Mouse (Mus musculus) megakaryocyte, embryonic 14.5 days (primary cell): ENCODE measurements around the gene Siglec1.

Source experiments
- FLI1 ChIP-seq: IDR thresholded peaks from 2 replicates; pipeline ENCODE4 v1.6.1; 2012; ENCODE audit warnings: low read length, inconsistent platforms, mixed read lengths
- GATA1 ChIP-seq: IDR thresholded peaks from 3 replicates; pipeline ENCODE4 v1.6.1; 2012; ENCODE audit warnings: mixed read lengths, low read length, inconsistent platforms, borderline replicate concordance

GRCm38 (mm10) chr2:131097087-131097486 lies 10.5 kb upstream of the Siglec1 start:
- TF ChIP-seq GATA1 (no peak), FLI1 (no peak)
